Mouse (Mus musculus): Measurements from ENCODE around the gene Etv2. TPM values are rescaled to one million over a fixed set of nuclear protein-coding genes. Genes with fewer than 3 reads are reported as not detected.

The Etv2 gene
- polyA plus RNA-seq, 1 experiment: not detected

GRCm38 (mm10) chr7:30600651-30601050 is 35.0 kb downstream of the Etv2 start:
- no peak overlapping the region for H3K4me2 ChIP-seq (ENCODE audit: low read depth)
- no peak overlapping the region for H3K4me3 ChIP-seq
- TF ChIP-seq CEBPB (IDR thresholded peaks at IDR 0.05; ENCODE audit: insufficient read depth, poor library complexity, severe bottlenecking) (no peak), POLR2AphosphoS2 (IDR thresholded peaks at IDR 0.05; ENCODE audit: insufficient read length, low read depth) (no peak), MAX (IDR thresholded peaks at IDR 0.05; ENCODE audit: low read depth) (no peak), REST (IDR thresholded peaks at IDR 0.05; ENCODE audit: insufficient read depth, insufficient read length) (no peak)

GRCm38 (mm10) chr7:30599933-30600353 is 35.7 kb downstream of the Etv2 start:
- H3K4me2 ChIP-seq (ENCODE audit: low read depth): no peak overlapping the region
- H3K4me3 ChIP-seq: no peak overlapping the region
- TF ChIP-seq TCF3 (IDR thresholded peaks at IDR 0.05; ENCODE audit: insufficient read length, low read depth): no peak
- no peak for TF ChIP-seq MAX (IDR thresholded peaks at IDR 0.05; ENCODE audit: low read depth)
- TF ChIP-seq TCF12 (IDR thresholded peaks at IDR 0.05; ENCODE audit: insufficient read depth, poor library complexity, severe bottlenecking): no peak
- TF ChIP-seq POLR2A (IDR thresholded peaks at IDR 0.05; ENCODE audit: insufficient read length, low read depth): no peak
- TF ChIP-seq POLR2AphosphoS2 (IDR thresholded peaks at IDR 0.05; ENCODE audit: insufficient read length, low read depth): no peak
- no peak for TF ChIP-seq MYOG (IDR thresholded peaks at IDR 0.05; ENCODE audit: control insufficient read depth in 1 of 3, insufficient read depth in 1 of 3, insufficient read length in 2 of 3, low read depth in 2 of 3)
- TF ChIP-seq USF1 (IDR thresholded peaks at IDR 0.05; ENCODE audit: low read depth): no peak
- H3K27me3 ChIP-seq (ENCODE audit: control insufficient read depth, insufficient read depth, insufficient read length): peaks cover 46% of the 10 kb centered on the region
- no peaks in the 10 kb centered on the region for H3K36me3 ChIP-seq (ENCODE audit: control insufficient read depth, insufficient read depth)
- H3K79me2 ChIP-seq (ENCODE audit: control insufficient read depth, insufficient read depth): no peaks in the 10 kb centered on the region
- H3ac ChIP-seq (ENCODE audit: control insufficient read depth, insufficient read length): no peak overlapping the region

More at GRCm38 (mm10) chr7:30600651-30601050, 35.0 kb downstream of the Etv2 start:
- Histone ChIP-seq H3K36me3 (ENCODE audit: control insufficient read depth, insufficient read depth) (no peaks in the 10 kb centered on the region), H3ac (ENCODE audit: control insufficient read depth, insufficient read length) (no peak overlapping the region), H3K27me3 (ENCODE audit: control insufficient read depth, insufficient read depth, insufficient read length) (peaks cover 39% of the 10 kb centered on the region), H3K79me2 (ENCODE audit: control insufficient read depth, insufficient read depth) (no peaks in the 10 kb centered on the region)

- no peak within 1 kb of the TSS for H3K4me2 ChIP-seq (ENCODE audit: low read depth)
- H3K36me3 ChIP-seq (ENCODE audit: control insufficient read depth, insufficient read depth): no peaks in the 10 kb centered on the region
These were observed 36.9 kb downstream of the Etv2 start, which contains the start of gene Zbtb32 for GRCm38 (mm10) chr7:30598786-30599185. Zbtb32 (minus strand) TSS chr7:30598909.

GRCm38 (mm10) chr7:30596811-30597210 is 38.8 kb downstream of the Etv2 start:
- H3K27me3 ChIP-seq (ENCODE audit: control insufficient read depth, insufficient read depth, insufficient read length): peaks cover 55% of the 10 kb centered on the region
- H3K4me2 ChIP-seq (ENCODE audit: low read depth): no peak overlapping the region
- no peak overlapping the region for H3K4me3 ChIP-seq
- TF ChIP-seq MAX (IDR thresholded peaks at IDR 0.05; ENCODE audit: low read depth): no peak
- no peak for TF ChIP-seq USF1 (IDR thresholded peaks at IDR 0.05; ENCODE audit: low read depth)
- TF ChIP-seq POLR2AphosphoS2 (IDR thresholded peaks at IDR 0.05; ENCODE audit: insufficient read length, low read depth): no peak
- TF ChIP-seq E2F4 (IDR thresholded peaks at IDR 0.05; ENCODE audit: insufficient read depth): no peak
- no peak for TF ChIP-seq MYOG (IDR thresholded peaks at IDR 0.05; ENCODE audit: control insufficient read depth in 1 of 3, insufficient read depth in 1 of 3, insufficient read length in 2 of 3, low read depth in 2 of 3)
- no peak for TF ChIP-seq CEBPB (IDR thresholded peaks at IDR 0.05; ENCODE audit: insufficient read depth, poor library complexity, severe bottlenecking)
- TF ChIP-seq POLR2A (IDR thresholded peaks at IDR 0.05; ENCODE audit: insufficient read length, low read depth): no peak
- no peak for TF ChIP-seq TCF3 (IDR thresholded peaks at IDR 0.05; ENCODE audit: insufficient read length, low read depth)
- no peak for TF ChIP-seq SRF (IDR thresholded peaks at IDR 0.05; ENCODE audit: control insufficient read depth, insufficient read length, low read depth)
- no peak for TF ChIP-seq TCF12 (IDR thresholded peaks at IDR 0.05; ENCODE audit: insufficient read depth, poor library complexity, severe bottlenecking)
- no peak for TF ChIP-seq MYOD1 (IDR thresholded peaks at IDR 0.05; ENCODE audit: control insufficient read depth in 1 of 3, insufficient read length in 2 of 3, low read depth in 2 of 3)
- no peak for TF ChIP-seq REST (IDR thresholded peaks at IDR 0.05; ENCODE audit: insufficient read depth, insufficient read length)
- no peaks in the 10 kb centered on the region for H3K36me3 ChIP-seq (ENCODE audit: control insufficient read depth, insufficient read depth)
- H3ac ChIP-seq (ENCODE audit: control insufficient read depth, insufficient read length): no peak overlapping the region
- no peaks in the 10 kb centered on the region for H3K79me2 ChIP-seq (ENCODE audit: control insufficient read depth, insufficient read depth)

More at GRCm38 (mm10) chr7:30598786-30599185, 36.9 kb downstream of the Etv2 start, which contains the start of gene Zbtb32:
- H3ac ChIP-seq (ENCODE audit: control insufficient read depth, insufficient read length): no peak within 1 kb of the TSS
- TF ChIP-seq TCF12 (IDR thresholded peaks at IDR 0.05; ENCODE audit: insufficient read depth, poor library complexity, severe bottlenecking): no peak
- TF ChIP-seq MYOG (IDR thresholded peaks at IDR 0.05; ENCODE audit: control insufficient read depth in 1 of 3, insufficient read depth in 1 of 3, insufficient read length in 2 of 3, low read depth in 2 of 3): no peak
- H3K27me3 ChIP-seq (ENCODE audit: control insufficient read depth, insufficient read depth, insufficient read length): peaks cover 55% of the 10 kb centered on the region
- no peaks in the 10 kb centered on the region for H3K79me2 ChIP-seq (ENCODE audit: control insufficient read depth, insufficient read depth)
- H3K4me3 ChIP-seq: no peak within 1 kb of the TSS

GRCm38 (mm10) chr7:30596093-30596492 is 39.6 kb downstream of the Etv2 start:
- H3K36me3 ChIP-seq (ENCODE audit: control insufficient read depth, insufficient read depth): no peaks in the 10 kb centered on the region
- TF ChIP-seq POLR2AphosphoS2 (IDR thresholded peaks at IDR 0.05; ENCODE audit: insufficient read length, low read depth) (no peak), REST (IDR thresholded peaks at IDR 0.05; ENCODE audit: insufficient read depth, insufficient read length) (no peak), TCF12 (IDR thresholded peaks at IDR 0.05; ENCODE audit: insufficient read depth, poor library complexity, severe bottlenecking) (no peak), MYOD1 (IDR thresholded peaks at IDR 0.05; ENCODE audit: control insufficient read depth in 1 of 3, insufficient read length in 2 of 3, low read depth in 2 of 3) (no peak), TCF3 (IDR thresholded peaks at IDR 0.05; ENCODE audit: insufficient read length, low read depth) (no peak), E2F4 (IDR thresholded peaks at IDR 0.05; ENCODE audit: insufficient read depth) (no peak), USF1 (IDR thresholded peaks at IDR 0.05; ENCODE audit: low read depth) (no peak), CEBPB (IDR thresholded peaks at IDR 0.05; ENCODE audit: insufficient read depth, poor library complexity, severe bottlenecking) (no peak), SRF (IDR thresholded peaks at IDR 0.05; ENCODE audit: control insufficient read depth, insufficient read length, low read depth) (no peak), MAX (IDR thresholded peaks at IDR 0.05; ENCODE audit: low read depth) (no peak), MYOG (IDR thresholded peaks at IDR 0.05; ENCODE audit: control insufficient read depth in 1 of 3, insufficient read depth in 1 of 3, insufficient read length in 2 of 3, low read depth in 2 of 3) (no peak), POLR2A (IDR thresholded peaks at IDR 0.05; ENCODE audit: insufficient read length, low read depth) (no peak)

More at GRCm38 (mm10) chr7:30596093-30596492, 39.6 kb downstream of the Etv2 start:
- H3ac ChIP-seq (ENCODE audit: control insufficient read depth, insufficient read length): no peak overlapping the region
- H3K4me3 ChIP-seq: no peak overlapping the region
- no peak overlapping the region for H3K4me2 ChIP-seq (ENCODE audit: low read depth)
- H3K27me3 ChIP-seq (ENCODE audit: control insufficient read depth, insufficient read depth, insufficient read length): peaks cover 55% of the 10 kb centered on the region
- no peaks in the 10 kb centered on the region for H3K79me2 ChIP-seq (ENCODE audit: control insufficient read depth, insufficient read depth)
